Mouse (Mus musculus) midbrain, embryonic 11.5 days (tissue): Measurements from ENCODE around the gene Lamp2. TPM values are rescaled to one million over a fixed set of nuclear protein-coding genes. Genes with fewer than 3 reads are reported as not detected.
"Not testable (repeated sequence)": the region's sequence is repeated elsewhere in the genome, so short reads cannot be mapped to it uniquely, and the experiment has no call there.

Experiments
- ATAC-seq: fragments of 200-750 bp; cut with Nextera tagmentation; 2 replicates; pipeline ENCODE4 v1.8.0; 2017; ENCODE audit warnings: moderate TSS enrichment, moderate library complexity; ENCODE audit not compliant: low FRiP score
- DNase-seq: peaks from one replicate; pipeline ENCODE4 v3.0.0; 2015; ENCODE audit warnings: low spot score; ENCODE audit errors: missing footprints
- H3K27ac ChIP-seq: fragments of 300-500 bp; sonication (generic); 2 replicates; pipeline ENCODE4 v1.5.1; 2014; ENCODE audit warnings: low read depth, low read length
- H3K27me3 ChIP-seq: fragments of 300-500 bp; sonication (generic); 2 replicates; pipeline ENCODE4 v1.6.1; 2014; ENCODE audit warnings: mild to moderate bottlenecking, low read length, moderate library complexity, mixed read lengths; ENCODE audit not compliant: control insufficient read depth, insufficient read depth
- H3K36me3 ChIP-seq: fragments of 300-500 bp; sonication (generic); 2 replicates; pipeline ENCODE4 v1.6.1; 2014; ENCODE audit warnings: mild to moderate bottlenecking, low read length, moderate library complexity, mixed read lengths; ENCODE audit not compliant: control insufficient read depth, insufficient read depth
- H3K4me1 ChIP-seq: fragments of 300-500 bp; sonication (generic); 2 replicates; pipeline ENCODE4 v1.6.1; 2014; ENCODE audit warnings: low read length; ENCODE audit not compliant: control insufficient read depth, insufficient read depth
- H3K4me2 ChIP-seq: fragments of 300-500 bp; sonication (generic); 2 replicates; pipeline ENCODE4 v1.6.1; 2014; ENCODE audit warnings: mild to moderate bottlenecking, moderate library complexity
- H3K4me3 ChIP-seq: fragments of 300-500 bp; sonication (generic); 2 replicates; pipeline ENCODE4 v1.5.1; 2014; ENCODE audit warnings: low read depth, low read length
- H3K9ac ChIP-seq: fragments of 300-500 bp; sonication (generic); 2 replicates; pipeline ENCODE4 v1.6.1; 2014; ENCODE audit warnings: low read length
- H3K9me3 ChIP-seq: fragments of 300-500 bp; sonication (generic); 2 replicates; pipeline ENCODE4 v1.6.1; 2016; ENCODE audit warnings: low read length; ENCODE audit not compliant: control insufficient read depth
- WGBS: fragments of 180-500 bp; shearing (Covaris S2); extraction: QIAGEN DNeasy Blood & Tissue Kit; methylation state at CpG from one replicate; pipeline ENCODE4 v1.1.7; 2014; 5-methylcytosine and 5-hydroxymethylcytosine counted together
- polyA plus RNA-seq: library from polyadenylated mRNA; unstranded; fragments of >200 nt; fragmentation: Nextera tagmentation; extraction: Ambion mirVana; gene quantifications from 2 replicates; pipeline ENCODE4 v1.2.1, GENCODE M21; 2014

Gene Lamp2
- polyA plus RNA-seq, 1 experiment from 2014 or later, result 90.1 TPM

GRCm38 (mm10) chrX:38402004-38402403, 54.2 kb downstream of the Lamp2 start:
- 85% methylated on average over 6 of the region's 6 CpGs for WGBS
- Histone ChIP-seq H3K27ac (no peak overlapping the region), H3K4me3 (no peak overlapping the region), H3K9me3 (no peaks in the 10 kb centered on the region), H3K4me2 (no peak overlapping the region), H3K4me1 (no peaks in the 10 kb centered on the region), H3K27me3 (no peaks in the 10 kb centered on the region), H3K9ac (no peak overlapping the region), H3K36me3 (no peaks in the 10 kb centered on the region)
- DNase-seq, result no peak
- ATAC-seq, result no peak

- Histone ChIP-seq H3K4me3 (no peak overlapping the region), H3K36me3 (no peaks in the 10 kb centered on the region), H3K4me1 (no peaks in the 10 kb centered on the region), H3K27me3 (no peaks in the 10 kb centered on the region), H3K4me2 (no peak overlapping the region), H3K27ac (no peak overlapping the region), H3K9ac (no peak overlapping the region), H3K9me3 (no peaks in the 10 kb centered on the region)
- no peak for ATAC-seq
- 86% methylated on average over 3 of the region's 3 CpGs for WGBS
- no peak for DNase-seq
Measured at GRCm38 (mm10) chrX:38400616-38401015, 55.6 kb downstream of the Lamp2 start.

DNA sequence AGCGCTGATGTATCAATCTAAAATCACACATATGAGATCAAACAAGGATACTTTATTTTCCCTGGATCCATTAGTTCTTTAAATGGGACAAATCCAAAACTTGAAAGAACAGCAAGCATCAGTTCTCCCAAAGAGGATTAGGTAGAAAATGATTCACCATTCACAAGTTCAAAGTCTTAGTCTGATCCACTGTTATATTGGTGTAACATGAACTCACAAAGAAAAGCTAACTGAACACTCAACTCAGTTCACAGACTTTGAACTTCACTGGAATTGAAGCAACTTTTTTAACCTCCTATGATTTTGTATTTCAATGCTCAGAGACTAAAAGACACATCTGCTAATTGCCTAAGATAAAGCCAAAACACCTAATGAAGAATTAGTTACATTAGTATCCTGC, 56.6 kb downstream of the Lamp2 start:
- Histone ChIP-seq H3K4me1 (no peaks in the 10 kb centered on the region), H3K4me3 (no peak overlapping the region), H3K9me3 (no peaks in the 10 kb centered on the region), H3K27me3 (no peaks in the 10 kb centered on the region), H3K36me3 (no peaks in the 10 kb centered on the region), H3K27ac (no peak overlapping the region), H3K4me2 (no peak overlapping the region), H3K9ac (no peak overlapping the region)
- no peak for DNase-seq
- ATAC-seq, result no peak
- 97% methylated on average over 1 of the region's 1 CpGs for WGBS

DNA sequence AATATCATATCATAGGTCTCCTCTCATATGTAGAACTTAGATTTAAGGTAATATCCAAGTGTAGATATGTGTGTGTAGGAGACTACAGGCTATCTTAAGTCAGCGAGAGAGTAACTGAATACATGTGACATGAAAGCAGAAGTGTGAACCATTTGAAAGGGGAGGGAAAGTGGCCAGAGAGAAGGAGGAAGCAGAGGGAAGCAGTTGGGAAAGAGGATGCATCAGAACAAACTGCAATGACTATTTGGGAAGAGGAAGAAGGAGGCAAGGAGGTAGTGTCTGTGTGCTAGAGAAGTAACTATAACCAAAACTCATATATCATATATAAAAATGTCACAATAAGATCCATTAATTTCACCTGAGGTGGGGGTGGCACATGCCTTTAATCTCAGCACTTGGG, 83.1 kb downstream of the Lamp2 start:
- not testable (repeated sequence) for H3K4me1 ChIP-seq, H3K4me3 ChIP-seq, ATAC-seq, H3K9ac ChIP-seq, H3K27me3 ChIP-seq, H3K27ac ChIP-seq, H3K36me3 ChIP-seq, DNase-seq, H3K4me2 ChIP-seq, H3K9me3 ChIP-seq
- WGBS, result 88% methylated on average over 1 of the region's 1 CpGs

GRCm38 (mm10) chrX:38364621-38365020, 91.6 kb downstream of the Lamp2 start:
- H3K9ac ChIP-seq, H3K4me2 ChIP-seq, H3K9me3 ChIP-seq, H3K27me3 ChIP-seq, H3K4me3 ChIP-seq, H3K27ac ChIP-seq, DNase-seq, H3K4me1 ChIP-seq, H3K36me3 ChIP-seq, ATAC-seq: not testable (repeated sequence)
- 59% methylated on average over 1 of the region's 1 CpGs for WGBS

DNA sequence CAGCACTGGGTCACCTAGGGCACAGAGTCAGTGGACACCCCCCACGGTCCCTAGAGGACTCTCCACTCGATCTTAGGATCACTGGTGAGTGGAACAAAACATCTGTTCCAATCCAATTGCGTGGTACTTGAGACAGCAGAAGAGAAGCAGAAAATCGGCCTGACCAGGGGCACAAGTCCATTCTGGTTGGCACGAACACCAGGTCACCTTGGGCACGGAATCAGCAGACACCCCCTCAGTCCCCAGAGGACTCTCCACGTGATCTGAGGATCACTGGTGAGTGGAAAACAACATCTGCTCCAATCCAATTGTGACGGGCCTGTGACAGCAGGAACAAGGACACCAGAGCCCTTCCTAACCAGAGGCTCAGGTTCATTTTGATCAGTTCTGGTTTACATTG, 94.2 kb downstream of the Lamp2 start:
- Histone ChIP-seq H3K4me3 (no peak overlapping the region), H3K36me3 (no peaks in the 10 kb centered on the region), H3K4me1 (no peaks in the 10 kb centered on the region), H3K27ac (no peak overlapping the region), H3K9ac (no peak overlapping the region), H3K4me2 (no peak overlapping the region), H3K27me3 (no peaks in the 10 kb centered on the region), H3K9me3 (no peaks in the 10 kb centered on the region)
- DNase-seq (no peak), ATAC-seq (no peak)
- 70% methylated on average over 8 of the region's 8 CpGs for WGBS

Other genes starting within 250 kb of the Lamp2 start
- gene Tmem255a, start 204.0 kb downstream of the Lamp2 start, polyA plus RNA-seq, result 14.7 and 16.2 TPM in 2 replicates
- gene Atp1b4, start 140.3 kb downstream of the Lamp2 start, polyA plus RNA-seq, result not detected in 2 replicates
- 45.6 and 46.8 TPM in 2 replicates for gene Cul4b, start 119.7 kb upstream of the Lamp2 start, polyA plus RNA-seq
- gene Mcts1, start 144.1 kb upstream of the Lamp2 start, polyA plus RNA-seq, result 106 and 108 TPM in 2 replicates
- 23.7 and 25.6 TPM in 2 replicates for gene C1galt1c1, start 178.6 kb upstream of the Lamp2 start, polyA plus RNA-seq